Mouse (Mus musculus) adipocyte (in vitro differentiated cells): ENCODE data around the gene Kars.

Experiments
- DNase-seq: peaks from one replicate; pipeline ENCODE4 v3.0.0-alpha.2; 2016; ENCODE audit warnings: low spot score

Kars gene

DNA sequence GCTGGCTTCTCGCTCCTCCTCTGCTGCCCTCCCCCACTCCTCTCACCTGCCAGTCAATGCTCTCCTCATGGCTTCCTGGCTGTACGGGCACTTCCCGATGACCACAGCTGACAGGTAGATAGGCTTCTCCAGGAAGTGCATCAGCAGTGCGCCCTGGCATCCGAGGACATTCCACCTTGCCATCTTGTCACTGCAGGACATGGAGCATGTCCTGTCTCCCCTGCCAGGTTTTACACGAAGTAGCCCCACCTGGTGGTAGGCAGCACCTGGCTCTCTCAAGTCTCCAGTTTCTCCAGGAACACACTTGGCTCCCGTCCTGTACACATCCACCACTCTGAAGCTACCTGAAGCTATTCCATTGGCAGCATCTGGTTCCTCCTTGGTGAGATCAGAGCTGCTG lies 29.0 kb downstream of the Kars start:
- no peak for DNase-seq

DNA sequence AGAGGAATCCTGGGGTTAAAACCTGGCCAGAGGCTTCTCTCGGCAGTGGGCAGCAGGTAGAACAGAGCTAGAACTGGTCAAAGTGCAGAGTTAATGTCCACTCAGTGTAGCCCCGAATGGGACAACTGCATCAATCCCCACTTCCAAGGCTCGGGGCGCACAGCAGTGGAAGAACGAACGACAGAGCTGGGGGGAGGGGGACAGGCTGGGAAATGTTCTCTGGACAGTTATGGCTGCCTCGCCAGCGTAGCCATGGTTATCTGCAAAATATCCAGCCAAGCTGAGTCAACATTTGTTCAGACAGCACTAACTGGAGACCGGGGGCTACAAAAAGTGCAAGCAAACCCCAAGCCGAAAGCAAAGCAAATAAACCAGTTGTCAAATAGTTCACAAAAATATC lies 33.0 kb downstream of the Kars start:
- no peak for DNase-seq

DNA sequence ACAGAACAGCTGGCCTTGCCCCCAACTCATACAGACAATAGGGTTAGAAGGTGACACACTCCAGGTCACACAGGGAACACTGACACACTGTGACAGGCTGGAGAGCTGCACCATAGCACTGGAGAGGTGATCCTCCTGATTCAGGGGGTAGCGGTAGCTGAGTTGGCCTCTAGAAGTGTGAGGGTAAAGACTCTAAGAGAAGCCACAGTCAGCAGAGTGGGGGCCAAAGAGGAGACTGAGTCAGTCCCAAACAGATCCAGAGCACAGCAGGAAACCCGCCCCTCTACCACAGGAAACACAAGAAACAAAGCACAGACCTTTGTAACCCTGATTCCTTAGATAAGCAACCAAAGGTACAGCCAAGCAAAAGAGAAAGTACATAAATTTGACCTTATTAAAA lies 34.8 kb downstream of the Kars start:
- no peak for DNase-seq

DNA sequence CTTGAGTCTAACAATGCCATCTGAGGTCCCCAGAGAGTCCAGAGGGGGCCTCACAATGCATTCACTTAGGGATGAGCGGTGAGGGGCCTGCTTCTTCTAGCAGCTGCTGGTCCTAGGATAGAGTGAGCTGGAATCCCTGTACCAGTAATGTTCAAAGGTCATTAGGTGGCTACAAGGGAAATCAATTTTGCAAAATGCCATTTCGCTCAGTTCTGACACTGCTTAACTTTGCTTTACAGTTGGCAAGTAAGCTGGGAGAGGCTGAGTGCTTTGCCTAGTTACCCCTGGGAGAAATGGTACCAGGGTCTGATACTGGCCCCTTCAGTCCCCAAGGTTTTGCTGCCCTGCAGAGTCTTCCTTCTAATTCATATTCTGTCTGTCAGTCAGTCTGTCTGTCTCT lies 35.4 kb downstream of the Kars start:
- DNase-seq: no peak

DNA sequence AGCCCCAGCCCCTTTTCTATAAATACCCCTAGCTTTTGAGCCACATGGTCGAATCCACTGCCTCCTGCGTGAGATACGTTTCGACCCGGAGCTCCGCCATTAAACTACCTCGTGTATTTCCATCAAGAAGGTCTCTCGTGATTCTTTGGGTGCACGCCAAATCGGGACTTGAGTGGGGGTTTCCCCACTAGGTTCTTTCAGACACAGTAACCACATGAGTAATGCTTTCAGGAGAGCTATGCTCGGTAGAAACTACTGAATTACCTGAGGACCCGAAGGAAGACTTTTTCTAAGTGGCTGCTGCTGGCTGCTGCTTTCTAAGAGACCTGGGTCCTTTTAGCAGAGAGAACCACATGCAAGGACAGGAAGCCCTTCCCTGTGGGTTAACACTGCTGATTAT lies 37.0 kb downstream of the Kars start:
- no peak for DNase-seq

DNA sequence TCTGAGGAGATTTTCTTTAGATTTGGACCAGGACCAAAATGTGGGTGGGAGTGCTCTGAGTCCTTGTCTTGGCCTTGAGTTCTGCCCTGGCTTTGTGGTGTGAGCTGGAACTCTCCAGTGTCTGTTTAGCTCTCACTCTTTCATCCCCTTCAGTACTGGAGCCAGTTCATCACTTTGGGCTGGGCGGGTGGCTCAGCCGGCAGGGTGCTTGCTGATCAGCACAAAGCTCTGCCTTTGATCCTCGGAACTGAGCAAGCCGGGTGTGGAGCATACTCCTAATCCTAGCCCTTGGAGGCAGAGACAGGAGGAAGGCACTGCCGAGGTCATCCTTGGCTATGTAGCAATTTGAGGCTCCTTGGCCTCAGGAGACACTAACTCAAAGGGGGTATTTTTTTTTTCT lies 42.1 kb downstream of the Kars start:
- DNase-seq: no peak

DNA sequence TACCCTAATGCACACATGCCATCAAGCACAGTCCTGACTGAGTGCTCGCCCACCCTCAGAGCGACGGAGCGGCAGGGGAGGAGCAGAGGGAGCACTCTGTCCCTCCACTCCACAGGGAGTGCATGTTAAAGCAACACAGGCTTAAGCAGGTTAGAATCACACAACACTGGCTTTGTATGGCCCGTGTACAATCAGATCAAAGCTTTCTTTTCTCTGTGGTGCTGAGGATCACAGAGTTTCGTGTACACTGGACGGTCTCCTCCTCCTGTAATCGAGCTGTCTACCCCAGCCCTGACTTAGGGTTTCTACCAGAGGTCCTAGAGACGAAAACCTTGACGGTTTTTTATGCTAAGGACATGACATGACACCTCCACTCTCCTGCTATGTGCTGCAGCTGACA lies 42.6 kb downstream of the Kars start:
- DNase-seq: no peak

DNA sequence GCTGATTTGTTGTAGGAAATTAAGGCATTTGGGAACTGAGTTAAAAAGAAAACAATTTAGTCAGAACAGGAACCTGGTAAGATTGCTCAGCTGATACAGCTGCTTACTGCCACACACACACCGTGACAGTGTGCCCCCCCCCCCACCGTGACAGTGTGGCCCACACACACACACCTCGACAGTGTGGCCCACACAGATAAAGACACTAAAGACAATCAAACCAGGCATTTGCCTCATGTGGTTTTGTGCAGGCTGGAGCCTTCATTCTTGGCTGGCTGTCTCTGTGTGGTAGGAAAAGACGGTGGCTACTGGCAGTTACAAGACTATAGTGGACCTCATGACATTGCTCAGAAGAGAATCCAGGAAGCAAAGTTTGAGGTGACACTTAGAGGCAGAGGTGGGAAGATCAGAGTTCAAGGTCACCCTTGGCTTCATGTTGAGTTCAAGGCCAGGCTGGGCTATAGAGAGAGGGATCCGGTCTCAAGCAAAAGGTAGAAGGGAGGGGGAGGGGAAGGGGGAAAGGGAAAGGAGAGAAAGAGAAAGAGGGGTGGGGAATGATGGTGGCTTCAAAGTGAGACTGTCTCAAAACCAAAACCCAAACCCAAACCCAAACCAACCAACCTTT lies 43.8 kb downstream of the Kars start:
- no peak for DNase-seq

DNA sequence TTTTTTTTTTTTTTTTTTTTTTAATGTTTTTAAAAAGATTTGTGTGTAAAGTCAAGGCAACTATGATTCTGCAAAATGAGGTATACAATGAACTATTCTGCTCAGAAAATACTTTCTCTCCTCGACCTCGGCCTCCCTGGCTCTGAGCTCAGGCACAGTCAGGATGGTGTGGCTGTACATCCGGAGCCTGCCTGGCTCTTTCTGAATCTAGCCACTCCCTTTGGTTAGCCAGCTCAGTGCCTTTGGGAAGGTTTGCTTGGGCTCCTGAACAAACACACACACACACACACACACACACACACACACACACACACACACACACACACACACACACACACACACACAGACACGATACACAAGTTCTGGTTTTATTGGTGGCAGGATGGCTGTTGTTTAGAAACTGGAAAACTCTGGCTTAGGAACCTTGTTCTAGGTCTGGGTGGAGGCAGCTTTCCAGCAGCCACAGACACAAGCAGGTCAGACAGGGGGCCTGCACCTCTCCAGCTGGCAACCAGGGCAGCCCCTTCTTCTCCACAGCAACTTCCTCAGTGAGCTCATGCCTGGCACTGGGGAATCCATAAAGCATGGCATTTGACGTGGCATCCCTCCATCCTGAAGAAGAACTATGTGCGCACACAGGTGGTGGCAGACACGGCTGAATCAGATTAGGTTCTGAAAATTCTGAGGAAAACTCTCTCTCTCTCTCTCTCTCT lies 46.1 kb downstream of the Kars start:
- no peak for DNase-seq

DNA sequence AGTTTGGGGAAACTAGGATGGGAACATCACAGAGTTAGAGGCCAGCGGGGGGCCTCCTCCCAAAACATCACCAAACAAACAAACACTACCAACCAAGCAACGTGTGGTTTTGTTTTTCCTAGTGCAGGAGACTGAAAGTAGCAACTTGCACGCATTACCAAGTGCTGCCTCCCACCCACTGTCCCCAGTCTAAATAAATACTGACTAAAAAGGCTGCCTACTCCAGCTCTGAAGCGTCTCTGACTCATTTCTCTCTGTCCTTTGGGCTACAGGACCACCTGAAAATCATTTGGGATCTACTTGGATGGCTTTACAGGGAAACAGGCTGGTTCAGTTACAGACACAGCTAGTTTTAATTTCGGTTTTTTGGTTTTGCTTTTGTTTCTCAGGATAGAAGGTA lies 46.8 kb downstream of the Kars start:
- no peak for DNase-seq

DNA sequence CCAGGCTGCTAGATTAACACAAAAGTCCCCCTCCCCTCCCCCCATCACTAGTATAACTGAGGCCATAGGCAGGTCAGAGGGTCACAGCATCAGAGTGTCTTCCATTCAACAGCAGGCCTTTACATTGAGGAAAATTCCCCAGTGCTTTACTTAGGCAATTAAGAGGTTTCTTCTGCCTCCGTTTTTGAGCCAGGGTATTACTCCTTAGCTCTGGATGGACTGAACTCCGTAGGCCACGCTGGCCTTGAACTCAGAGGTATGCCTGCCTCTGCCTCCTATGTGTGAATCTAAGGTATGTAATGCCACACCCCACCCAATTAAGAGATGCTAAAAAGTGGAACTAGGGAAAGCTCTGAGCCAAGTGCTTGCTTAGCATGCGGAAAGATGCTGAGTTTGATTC lies 47.6 kb downstream of the Kars start:
- DNase-seq: no peak

DNA sequence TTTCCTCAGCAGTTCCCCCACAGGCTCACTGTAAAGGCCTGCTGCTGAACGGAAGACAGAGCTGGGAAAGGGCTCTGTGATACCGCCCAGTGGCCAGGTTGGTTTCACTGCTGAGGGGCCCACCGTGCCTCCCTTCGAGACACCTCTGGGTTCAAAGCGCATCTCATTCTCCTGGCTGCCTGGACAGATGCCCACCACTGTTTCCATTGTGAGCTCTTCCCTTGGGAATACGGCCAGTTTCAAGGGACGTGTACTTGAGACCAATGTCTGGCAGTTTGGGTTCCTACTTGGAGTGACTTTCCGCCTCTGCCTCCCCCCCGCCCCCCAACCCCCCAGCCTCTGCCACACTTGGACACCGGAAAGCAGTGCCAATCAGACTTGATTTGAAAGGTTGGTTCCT lies 48.0 kb downstream of the Kars start:
- DNase-seq: no peak

DNA sequence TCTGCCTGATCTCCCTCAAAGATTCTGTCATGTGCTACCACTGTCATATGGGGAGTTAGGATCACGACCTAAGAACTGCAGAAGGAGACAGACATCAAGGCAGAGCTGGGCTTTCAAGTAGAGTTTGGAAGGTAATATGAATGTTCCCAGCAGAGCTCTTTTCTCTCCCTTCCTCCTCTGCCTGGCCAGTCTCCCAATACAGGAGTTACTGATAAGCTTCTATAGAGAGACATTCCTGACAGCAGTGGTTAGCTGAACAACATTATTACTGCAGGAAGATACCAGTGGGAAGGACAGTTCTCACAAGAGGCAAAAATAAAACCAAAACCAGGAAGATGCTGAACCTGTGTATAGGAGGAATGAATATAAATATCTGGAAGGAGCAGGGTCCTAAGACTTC lies 48.5 kb downstream of the Kars start:
- DNase-seq: no peak

DNA sequence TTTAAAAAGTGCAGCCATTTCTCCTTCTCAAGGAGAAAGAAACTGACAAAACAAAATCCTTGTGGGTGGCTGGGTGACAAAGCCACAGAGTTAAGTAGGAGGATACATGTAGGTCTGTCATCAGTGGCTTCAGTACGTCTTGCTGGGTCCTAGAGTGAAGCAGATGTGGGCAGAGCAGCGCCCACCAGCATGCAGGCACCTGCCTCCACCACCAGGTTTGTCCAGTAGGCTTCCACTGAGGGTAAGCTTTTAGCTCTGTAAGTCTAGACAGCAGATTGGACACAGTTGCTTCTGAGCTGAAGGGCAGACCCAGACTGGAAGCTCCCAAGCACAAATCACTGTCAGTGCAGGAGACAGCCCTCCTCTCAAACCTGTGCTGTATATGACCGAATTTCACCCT lies 49.8 kb downstream of the Kars start:
- no peak for DNase-seq

DNA sequence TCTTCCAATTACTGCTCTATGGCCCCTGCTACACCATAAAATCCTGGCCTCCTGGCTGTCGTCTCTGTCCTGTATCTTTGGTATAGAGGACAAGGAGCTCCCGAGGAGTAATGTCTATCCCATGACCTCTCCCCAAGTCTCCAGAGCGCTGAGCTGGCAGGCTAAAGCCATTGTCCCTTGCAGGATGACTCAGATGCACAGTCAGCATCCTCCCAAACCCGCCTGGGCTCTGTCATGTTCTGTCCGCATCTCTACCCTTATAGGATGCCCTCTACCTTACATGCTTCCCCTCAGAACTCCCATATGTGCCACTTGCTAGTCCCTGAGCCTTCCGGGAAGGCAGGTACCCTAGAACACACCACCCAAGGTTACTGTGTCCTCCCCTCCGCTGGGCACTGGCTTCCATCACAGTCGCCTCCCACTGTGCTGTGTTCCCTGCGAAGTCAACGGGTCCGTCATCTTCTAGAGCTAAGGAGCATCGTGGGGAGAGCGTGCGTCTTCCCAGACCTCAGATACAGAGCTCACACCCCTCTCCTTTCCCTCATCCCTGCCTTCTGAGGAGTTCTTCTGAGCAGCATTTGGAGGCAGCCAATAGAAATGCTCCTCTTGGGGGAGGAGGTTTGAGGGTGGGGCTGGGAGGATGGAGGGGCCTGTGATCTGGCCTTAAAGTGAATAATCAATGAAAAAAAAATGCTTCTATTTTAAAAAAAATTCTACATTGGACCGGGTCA lies 50.4 kb downstream of the Kars start:
- DNase-seq: no peak

DNA sequence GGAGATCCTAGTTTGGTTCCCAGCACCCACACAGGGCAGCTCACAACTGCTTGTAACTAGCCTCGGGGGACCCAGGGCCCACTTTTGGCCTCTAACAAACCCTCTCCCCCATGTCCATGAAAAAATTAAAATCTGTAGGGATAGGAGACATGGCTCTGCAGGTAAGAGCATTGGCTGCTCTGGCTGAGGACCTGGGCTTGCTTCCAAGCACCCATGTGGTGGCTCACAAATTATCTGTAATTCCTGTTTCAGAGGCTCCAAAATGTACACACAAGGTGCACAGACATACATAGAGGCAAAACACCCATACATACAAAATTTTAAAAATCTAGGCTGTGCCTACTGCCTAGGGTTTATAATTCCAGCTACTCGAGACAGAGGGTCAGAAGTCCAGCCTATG lies 53.9 kb downstream of the Kars start:
- no peak for DNase-seq

DNA sequence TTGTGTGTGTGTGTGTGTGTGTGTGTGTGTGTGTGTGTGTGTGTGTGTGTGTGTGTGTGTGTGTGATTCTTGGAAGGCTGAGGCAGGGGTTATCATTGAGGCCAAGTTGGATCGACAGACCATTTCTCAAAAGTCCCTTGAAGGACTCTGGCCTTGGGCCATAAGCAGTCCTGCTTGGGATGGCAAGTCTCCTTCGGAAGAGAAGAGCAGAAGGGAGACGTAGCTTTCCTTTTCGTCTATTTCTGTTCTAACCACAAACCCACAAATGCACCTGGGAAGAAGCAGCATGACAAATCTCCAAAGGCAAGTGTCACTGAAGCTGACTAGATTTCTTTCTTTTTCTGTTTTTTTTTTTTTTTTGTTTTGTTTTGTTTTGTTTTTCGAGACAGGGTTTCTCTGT lies 55.2 kb downstream of the Kars start:
- no peak for DNase-seq

DNA sequence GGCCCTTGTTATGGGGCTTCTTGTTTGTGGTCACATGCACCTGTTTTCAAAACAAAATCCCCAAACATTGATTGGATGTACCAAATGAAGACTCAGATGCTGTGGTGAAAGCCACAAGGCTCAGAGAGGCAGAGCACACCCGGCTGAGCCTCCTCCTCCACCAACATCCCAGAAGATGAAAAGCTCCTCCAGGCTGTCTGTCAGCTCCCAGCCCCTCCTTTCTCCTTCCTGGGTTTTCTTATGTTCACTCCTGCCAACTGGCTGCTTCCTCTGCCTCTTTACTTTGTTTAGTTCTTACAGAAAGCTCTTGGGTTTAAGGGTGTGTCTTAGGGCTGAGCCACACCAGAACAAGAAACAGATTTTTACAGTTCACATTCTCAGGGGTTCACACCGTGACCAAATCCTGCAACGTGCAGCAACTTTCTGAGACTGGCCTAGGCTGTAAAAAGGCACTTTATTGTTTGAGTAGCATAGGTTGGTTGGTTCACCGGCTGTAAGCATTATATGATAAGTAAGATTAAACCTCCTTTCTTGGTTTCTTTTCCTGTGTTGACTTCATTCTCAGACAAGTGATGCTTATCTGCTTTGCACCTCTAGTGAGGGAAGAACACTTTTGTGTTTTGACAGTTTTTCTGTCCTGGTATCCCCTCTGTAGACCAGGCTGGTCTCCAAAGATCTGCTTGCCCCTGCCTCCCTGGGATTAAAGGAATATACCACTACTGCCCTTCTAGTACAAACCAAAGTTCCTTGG lies 56.1 kb downstream of the Kars start:
- no peak for DNase-seq

DNA sequence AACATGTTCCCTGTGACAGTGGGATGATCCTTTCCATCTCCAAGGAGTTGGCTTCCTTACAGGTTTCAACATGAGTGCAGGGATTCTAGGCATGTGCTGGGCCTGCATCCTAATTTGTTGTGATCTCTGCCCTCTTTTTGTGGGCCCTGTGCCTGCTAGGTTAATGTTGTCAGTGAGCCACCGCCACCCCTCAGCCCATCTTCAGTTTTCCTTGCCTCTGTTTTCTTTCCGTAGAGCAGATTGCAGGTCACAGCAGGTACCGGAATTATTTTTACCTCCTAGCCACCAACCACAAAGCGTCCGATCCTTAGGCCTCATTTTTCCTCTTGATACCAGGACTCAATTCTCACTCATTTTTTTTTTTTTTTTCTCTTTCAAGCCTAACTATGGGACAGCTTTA lies 59.2 kb downstream of the Kars start:
- DNase-seq: no peak

DNA sequence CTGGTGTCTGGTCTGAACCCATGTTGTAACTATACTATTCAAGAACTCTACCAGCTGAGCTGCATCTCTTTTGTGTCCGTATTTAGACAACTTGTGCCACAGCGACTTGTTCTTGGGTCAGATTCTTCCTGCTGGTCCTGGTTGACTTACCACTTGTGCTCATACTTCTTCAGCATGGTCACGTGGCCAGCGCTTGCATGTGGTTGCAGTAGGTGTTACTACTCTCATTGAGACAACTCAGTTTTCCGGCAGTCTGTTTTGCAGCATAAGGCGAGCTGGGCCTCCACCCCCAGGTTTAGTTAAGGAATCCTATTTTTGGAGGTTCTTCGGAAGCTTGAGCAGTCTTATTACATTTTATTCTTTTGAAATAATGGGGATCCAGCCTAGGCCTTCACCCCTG lies 59.8 kb downstream of the Kars start:
- DNase-seq: no peak

DNA sequence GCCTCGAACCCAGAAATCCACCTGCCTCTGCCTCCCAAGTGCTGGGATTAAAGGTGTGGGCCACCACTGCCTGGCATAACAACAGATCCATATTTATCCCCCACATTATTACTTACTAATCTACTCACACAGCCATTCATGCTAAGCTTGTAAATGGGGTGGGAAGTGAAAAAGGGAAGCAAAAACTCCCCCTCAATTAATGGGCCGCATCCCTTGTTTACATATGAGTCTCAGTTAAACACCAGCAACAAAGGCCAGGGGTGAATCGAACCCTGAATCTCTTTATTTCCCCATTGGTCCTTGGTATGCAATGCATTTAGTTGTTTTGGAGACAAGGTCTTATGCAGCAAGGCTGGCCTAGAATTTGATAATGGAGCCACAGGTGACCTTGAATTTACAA lies 60.3 kb downstream of the Kars start:
- no peak for DNase-seq

DNA sequence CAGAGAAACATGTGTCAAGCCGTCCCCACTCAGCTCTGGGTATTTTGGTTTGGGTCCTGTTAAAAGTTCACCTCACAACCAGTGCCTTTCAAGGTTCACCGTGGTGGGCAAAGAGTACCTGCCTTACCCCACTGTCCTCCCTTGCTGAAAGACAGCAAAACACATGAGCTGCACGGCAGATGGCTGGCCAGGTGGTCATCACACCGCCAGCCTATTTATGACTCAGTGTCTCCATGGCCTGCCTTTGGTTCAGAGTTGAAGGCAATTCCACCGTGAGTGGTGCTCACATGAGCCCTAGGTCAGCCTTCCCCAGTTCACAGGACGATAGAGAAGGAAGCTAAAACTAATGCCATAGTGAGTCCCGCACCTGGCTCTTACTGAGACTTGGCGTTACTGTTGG lies 63.2 kb downstream of the Kars start:
- no peak for DNase-seq

DNA sequence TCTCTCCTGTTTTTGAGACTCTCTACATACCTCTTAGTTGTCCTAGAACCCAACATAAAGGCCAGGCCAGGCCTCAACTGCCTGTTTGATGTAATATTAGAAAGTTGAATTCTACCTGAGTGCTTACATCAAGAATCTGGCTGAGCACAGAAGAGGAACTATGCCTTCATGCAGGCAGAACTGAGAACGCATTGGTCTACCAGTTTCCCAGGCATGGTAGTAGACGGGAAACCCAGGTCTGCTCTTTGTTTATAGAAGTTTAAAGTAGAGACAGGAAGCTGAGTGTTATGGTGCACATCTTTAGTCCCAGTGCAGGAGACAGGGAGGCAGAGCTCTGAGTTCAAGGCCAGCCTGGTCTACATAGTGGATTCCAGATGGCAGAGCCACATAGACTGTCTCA lies 64.0 kb downstream of the Kars start:
- no peak for DNase-seq
